Mouse (Mus musculus) embryo, embryonic 10 days (tissue): ENCODE results near the gene Fbln5.

ENCODE experiments used
- DNase-seq: peaks from one replicate; pipeline ENCODE4 v3.0.0-alpha.2; 2015; ENCODE audit warnings: low spot score

Gene Fbln5

DNA sequence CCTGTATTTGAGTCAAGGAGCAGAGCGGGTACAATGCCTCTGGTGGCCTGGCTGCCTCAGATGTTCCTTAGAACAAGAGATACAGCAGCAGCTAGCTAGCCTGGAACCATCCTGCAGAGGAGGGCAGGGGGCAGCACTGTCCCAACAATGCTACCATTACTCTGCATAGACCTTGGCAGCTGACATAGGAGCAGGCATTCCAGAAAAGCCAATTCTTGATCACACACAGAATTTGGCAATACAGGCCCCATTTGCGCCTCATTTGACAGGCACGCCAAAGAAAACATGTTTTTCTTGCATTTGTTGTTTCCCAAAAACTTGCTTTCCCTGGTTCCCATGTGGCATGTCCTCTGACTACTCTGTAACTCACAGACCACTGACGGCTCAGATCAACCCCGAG lies 56.8 kb downstream of the Fbln5 start:
- no peak for DNase-seq

DNA sequence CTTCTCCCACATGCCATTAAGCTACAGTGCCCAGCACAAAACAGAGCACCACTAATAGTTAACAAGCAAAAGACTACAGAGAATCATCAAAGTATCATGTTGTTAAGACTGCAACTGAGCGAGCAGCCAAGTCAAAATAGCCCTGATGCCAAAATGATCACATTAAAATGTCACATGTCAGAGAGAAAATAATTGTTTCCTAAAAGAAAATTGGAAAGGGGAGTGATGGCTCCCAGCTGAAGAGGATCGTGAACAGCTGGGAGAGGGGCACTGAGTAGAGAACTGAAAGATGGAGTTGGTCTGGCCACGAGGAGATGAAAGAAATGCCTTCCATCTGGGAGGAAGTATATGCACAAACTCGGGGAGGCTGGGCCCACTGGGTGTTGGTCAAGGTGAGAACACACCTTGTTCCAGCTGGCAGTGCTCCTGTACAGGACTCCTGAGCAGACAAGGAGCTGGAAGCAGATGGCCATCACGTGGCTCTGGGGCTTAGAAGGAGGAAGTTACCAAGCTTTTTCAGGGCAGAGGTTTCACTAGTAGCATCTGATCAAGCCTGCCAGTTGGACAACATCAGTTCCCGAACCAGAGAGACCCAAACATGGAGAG lies 59.3 kb downstream of the Fbln5 start:
- DNase-seq: no peak

GRCm38 (mm10) chr12:101758698-101759097 lies 60.2 kb downstream of the Fbln5 start:
- DNase-seq: no peak

DNA sequence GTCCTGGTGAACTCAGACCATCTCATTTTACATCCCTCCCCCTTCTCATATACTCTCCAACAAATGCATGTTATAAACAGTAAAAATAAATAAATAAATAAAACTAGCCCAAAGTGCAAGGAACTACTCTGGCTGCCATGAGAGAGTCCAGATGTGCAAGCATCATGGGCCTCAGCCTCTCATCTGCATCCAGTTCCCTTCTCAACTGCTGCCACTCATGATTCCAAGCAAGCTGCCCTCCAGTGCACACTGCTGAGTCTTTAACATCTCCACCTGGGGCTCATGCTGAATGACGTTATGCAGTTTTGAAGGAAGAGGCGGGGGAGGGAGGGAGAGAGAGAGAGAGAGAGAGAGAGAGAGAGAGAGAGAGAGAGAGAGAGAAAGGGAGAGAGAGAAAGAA lies 76.5 kb downstream of the Fbln5 start:
- no peak for DNase-seq

DNA sequence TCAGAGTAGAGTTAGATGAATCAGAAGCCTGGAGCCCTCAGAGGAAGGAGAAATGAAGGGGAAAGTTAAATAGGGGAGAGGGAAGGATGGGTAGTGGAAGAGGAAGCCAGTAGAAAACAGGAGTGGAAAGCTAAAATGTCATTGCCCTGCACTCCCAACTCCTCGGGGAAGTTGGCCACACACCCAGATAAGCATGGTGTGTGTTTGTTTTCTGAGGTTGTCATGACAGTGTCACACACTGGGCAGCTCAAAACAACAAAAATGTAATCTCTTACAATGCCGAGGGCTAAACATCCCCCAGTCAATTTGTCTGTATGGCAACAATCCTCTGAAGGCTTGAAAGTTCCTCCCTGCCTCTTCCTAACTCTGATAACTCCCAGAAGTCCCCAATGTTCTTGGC lies 78.4 kb downstream of the Fbln5 start:
- DNase-seq: no peak

DNA sequence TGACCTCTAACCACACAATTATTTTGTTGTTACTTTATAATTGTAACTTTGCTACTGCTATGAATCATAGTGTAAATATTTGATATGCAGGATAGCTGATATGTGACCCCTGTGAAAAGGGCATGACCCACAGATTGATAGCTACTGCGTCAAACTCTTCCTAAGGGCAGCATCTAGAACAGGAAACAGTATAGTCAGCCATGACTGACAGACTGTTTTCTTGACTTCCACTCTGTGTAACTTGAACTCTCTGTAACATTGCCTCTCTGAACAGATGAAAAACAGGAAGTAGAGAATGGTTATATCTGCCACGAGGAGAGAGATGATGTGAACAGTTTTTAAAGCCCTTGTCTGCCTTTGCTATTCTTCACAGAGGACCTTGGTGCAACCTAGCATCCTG lies 78.8 kb downstream of the Fbln5 start:
- DNase-seq: peak; percentile 9

- DNase-seq: peak; percentile 43
These were observed 100.1 kb downstream of the Fbln5 start for GRCm38 (mm10) chr12:101718755-101719150.

- DNase-seq: peak; percentile 85
These were observed 100.7 kb downstream of the Fbln5 start, which contains the start of gene Tc2n for GRCm38 (mm10) chr12:101718054-101718754. Gene Tc2n, minus strand, starts transcription at chr12:101718523.

DNA sequence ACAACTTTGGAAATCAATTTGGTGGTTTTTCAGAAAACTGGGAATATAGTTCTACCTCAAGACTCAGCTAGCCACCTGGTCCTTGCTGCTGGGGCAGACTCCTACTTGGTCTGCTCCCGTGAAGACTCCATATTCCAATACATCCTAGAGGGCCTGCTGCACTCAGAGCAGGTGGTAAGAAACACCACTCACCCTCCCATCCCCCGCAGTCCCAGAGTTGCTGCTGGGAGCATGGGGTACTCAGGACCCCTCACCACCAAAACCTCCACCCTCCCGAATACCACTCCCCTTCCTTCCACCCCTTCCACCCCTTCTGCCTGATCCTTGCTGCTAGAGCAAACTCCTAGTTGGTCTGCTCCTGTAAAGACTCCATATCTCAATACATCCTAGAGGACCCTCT lies 119.7 kb downstream of the Fbln5 start:
- DNase-seq: no peak
